Mouse (Mus musculus) monocyte, adult 2 months (primary cell): ENCODE data around the gene Rpl12.

Experiments used
- DNase-seq, 2 experiments: peaks; one replicate each; pipeline ENCODE4 v3.0.0; 2022; ENCODE audit warnings: low spot score in 2 of 2, low read depth in 1 of 2

Gene Rpl12

DNA sequence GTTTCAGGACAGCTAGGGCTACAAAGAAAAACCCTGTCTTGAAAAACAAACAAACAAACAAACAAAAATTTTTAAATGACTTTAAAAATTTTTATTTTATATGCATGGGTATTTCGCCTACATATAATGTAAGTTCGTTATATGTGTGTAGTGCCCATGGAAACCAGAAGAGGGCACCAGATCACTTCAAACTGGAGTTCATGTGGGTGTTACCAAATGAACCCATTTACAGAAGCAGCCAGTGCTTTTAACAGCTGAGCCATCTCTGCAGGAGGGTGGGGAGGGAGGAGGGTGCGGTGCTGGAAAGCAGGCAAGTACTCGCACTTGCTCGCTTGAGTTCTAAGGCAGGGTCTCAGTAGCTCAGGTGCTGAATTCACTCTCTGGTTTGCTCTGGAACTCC, 21.9 kb upstream of the Rpl12 start:
- DNase-seq: peak in 1 of 2 experiments; percentile 37

DNA sequence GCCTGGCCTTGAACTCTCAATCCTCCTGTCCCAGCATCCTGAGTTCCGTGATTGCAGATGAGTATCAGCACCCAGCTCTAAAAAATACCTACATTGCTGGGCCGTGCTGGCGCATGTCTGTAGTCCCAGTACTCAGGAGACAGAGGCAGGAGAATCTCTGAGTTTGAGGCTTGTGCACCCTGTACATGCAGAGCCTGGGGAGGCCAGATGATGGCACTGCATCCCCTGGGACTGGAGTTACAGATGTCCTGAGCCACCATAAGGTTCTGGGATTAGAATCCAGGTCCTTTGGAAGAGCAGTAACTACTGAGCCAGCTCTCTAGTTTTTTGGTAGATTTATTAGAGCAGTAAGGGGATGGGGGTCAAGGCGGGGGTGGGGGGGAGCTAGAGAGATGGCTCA, 20.9 kb upstream of the Rpl12 start:
- no peak for DNase-seq

DNA sequence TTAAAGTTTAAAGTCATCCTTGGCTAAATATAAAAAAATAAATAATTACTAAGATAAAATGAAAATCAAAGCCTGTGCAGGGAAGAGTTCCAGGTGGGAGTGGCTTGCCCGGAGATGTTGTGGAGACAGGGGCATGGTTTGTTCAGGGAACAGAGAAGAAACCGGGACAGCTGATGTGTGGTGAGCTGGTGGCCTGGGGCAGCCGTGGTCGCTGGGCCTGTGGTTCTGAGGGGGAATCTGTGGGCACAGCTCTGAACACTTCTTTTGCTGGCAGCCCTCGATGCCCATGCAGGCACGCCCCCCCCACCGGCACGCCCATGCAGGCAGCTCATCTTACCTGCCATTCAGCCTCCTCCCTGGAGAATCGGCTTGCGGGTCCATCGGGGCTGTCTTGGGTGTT, 13.9 kb upstream of the Rpl12 start:
- DNase-seq: no peak

DNA sequence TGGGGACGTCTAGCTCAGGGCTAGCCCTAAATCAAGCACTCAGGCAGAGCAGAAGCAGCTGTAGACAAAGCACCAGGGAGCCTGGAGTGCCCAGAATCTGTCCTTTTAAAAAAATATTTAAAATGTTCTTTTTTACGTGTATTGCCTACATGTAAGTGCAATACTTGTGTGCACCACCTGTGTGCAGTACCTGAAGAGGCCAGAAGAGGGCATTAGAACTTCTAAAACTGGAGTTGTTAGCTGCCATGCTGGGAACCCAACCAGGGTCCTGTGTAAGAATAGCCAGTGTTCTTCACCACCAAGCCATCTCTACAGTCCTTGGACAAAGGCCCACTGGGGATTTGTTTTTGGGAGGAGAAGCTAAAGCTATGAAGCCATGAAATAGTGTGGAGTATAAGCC, 6.8 kb upstream of the Rpl12 start:
- no peak for DNase-seq

DNA sequence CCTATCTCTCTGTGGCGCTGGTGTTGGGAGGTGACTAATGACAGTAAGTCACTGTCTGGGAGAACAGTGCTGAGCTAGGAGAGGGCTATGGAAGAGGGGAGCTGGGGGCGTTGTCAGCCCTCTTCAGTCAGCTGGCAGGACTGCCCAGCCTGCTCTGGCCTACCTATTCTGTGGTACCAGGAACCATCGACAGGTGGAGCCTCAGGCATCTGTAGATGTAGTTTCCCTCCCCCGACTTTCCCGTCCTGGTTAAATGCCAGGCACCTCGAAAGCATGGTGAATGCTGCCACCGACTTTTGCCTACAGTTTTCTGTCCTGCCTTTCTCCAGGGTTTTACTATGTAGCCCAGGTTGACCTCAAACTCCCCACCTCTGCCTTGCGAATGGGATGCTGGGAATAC, 4.0 kb upstream of the Rpl12 start:
- no peak for DNase-seq

DNA sequence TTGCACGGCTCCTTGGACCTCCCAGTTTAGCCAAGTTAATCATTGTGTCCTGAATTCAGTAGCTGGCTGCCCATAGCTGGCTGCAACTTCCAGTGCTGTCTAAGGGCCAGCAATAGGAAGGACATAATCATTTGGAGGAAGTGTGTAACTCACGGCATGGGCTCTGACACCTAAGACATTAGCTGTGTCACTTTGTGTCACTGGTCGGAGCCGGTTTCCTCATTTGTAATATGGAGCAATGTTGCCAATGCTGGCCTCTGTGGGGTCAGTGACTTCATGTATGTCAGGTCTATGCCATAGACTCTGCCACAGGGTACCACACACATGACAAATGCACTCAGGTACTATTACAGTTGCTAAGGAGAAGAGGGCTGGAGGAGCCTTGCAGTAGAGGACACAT, 1.1 kb upstream of the Rpl12 start:
- DNase-seq: no peak

DNA sequence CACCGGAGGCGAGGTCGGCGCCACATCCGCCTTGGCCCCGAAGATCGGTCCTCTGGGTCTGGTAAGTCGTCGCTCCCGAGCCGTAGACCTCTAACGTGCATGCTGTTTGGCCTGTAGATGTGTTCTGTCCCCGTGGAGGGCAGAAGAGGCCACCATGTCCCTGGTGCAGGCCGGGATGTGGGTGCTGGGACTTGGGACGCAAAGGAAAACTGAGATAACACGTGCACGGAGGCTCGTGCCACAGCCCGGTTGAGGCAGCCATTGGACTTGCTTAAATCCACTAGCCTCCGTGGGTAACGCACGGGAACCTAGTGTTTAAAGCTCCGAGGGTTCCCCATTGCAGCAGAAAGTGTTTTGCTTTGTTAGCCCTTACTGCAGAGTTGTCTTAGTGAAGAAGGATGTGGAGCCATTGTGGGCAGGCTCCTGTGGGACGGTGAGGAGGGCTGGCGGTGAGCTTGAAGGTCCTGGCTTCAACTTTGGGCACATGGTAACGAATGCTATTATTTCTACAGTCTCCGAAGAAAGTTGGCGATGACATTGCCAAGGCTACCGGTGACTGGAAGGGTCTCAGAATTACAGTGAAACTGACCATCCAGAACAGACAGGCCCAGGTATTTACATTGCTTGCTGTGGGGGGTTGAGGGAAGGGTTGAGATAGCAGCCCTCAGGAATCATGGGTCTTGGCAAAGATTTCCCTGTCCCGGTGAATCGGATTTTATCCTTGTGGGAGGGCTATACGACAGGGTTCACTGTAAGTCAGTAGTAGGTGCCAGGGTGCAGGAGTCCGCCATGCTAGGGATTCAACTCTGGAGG, 909 bp downstream of the Rpl12 start:
- no peak for DNase-seq

DNA sequence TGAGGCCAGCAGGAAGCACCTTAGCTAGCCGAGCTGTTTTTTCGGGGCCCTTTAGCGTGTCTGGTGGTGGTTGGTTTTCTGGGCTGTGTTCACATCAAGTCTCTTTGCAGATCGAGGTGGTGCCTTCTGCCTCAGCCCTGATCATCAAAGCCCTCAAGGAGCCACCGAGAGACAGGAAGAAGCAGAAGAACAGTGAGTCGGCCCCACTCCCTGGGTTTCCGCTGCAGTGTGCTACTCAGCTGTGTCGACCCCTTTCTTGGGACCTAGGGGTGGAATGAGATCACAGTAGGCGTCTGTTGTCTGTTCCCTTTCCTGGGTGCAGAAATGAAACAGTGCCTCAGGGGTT, 1.5 kb downstream of the Rpl12 start:
- no peak for DNase-seq

DNA sequence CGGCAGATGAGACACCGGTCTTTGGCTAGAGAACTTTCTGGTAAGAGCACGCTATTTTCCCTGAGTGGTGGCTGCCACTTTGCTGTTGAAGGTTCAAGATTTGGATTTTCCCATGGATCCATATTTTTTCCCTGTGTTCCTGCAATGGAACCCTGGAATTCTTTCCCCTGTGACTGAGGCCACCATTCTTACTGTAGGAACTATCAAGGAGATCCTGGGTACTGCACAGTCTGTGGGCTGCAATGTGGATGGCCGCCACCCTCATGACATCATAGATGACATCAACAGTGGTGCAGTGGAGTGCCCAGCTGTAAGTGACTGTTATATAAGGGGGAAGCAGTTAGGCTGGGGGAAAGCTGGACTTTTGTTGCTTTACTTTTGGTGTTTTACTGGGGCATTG, 2.2 kb downstream of the Rpl12 start:
- no peak for DNase-seq

DNA sequence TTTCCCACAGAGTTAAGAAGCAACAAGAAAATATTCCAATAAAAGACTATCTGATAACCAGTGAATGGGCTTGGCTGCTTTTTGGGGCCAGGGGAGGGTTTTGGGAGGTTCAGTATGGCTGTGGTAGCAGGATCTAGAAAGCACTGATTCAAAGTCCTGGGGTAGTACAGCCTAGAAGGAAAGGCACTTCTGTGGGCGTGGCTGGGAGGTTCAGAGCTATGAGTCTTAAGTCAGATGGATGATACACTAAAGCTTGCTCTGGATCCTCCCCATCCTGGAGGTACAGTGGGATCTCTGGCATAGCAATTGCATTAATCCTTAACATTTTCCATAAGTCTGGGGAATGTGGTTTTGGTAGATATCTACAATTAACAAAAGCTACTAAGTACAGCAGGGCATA, 2.6 kb downstream of the Rpl12 start:
- no peak for DNase-seq

DNA sequence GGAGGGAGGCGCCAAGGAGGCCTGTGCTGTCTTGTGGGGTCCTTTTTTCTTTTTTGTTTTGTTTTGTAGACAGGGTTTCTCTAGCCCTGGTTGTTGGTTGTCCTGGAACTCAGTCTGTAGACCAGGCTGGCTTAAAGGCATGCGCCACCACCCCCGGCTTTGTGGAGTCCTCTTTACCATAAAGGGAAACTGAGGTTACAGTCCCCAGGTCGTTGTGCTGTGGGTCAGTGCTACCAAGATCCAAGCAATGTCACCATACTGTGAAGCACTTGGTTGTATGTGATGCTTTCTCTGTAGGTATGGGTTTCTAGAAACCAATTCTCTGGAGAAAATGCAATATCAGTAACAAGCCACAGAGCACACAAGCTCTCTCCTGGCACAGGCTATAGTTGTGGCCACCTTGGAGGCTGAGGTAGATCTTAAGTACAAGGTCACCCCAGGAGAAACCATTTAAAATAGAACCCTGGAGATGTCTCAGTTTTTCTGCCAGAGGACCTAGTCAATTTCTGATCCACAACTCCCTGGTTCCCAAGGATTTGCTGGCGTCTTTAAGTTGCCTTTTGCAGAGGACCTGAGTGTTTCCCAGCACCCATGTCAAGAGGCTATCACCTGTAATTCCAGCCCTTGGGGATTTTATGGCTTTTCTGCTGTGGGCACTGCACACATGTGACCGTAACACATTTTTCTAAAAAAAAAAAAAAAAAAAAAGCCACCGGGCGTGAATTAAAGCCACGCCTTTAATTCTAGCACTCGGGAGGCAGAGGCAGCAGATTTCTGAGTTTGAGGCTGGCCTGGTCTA, 3.5 kb downstream of the Rpl12 start:
- no peak for DNase-seq

DNA sequence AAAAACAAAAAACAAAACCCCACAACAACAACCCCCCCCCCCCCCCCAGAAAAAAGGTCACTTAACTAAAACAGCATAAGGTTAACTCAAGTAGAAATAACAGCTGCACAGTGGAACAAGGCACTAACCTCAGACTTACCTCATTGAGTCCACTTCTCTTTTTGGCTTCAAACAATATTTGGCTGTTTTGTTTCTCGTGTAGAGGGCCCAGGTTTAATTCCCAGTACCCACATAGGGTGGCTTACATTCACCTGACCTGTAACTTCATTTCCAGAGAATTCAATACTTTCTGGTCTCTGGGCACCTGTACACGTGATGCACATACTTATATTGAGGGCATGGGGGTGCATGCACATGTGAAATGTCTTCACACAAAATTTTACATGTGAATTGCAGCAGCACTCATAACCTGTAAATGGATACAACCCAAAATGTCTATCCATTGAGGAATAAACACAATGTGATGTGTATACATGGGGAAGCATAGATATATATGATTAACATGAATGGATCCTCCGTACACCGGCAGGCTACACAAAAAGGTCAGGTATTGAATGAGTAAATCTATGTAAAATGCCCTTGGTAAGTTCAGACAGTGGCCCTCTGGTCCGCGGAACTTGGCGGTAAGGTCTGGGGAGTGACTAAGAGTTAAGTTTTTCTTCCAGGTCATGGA, 4.3 kb downstream of the Rpl12 start:
- DNase-seq: no peak

DNA sequence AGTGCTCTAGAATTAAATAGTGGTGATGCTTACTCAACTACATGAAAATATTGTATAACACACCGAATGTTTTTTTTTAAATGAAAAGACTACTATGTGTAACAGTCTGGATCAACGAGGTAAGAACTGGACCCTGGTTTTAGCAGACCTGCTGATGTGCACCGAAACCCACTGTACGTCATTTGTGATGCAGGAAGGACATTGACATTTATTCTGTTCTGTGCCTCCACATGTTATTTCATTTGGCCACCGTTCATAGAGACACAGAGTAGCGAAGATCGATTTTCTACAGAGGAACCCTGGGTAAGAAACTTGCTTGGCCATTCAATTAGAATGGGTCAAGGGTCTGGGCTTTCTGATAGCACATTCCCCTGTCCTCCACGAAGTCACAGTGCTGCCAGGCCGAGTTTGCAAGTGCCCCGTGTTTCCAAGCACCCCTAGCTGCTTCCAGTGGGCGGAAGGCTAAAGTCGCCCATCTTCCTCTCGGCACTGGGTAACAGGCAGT, 4.9 kb downstream of the Rpl12 start:
- DNase-seq: no peak

DNA sequence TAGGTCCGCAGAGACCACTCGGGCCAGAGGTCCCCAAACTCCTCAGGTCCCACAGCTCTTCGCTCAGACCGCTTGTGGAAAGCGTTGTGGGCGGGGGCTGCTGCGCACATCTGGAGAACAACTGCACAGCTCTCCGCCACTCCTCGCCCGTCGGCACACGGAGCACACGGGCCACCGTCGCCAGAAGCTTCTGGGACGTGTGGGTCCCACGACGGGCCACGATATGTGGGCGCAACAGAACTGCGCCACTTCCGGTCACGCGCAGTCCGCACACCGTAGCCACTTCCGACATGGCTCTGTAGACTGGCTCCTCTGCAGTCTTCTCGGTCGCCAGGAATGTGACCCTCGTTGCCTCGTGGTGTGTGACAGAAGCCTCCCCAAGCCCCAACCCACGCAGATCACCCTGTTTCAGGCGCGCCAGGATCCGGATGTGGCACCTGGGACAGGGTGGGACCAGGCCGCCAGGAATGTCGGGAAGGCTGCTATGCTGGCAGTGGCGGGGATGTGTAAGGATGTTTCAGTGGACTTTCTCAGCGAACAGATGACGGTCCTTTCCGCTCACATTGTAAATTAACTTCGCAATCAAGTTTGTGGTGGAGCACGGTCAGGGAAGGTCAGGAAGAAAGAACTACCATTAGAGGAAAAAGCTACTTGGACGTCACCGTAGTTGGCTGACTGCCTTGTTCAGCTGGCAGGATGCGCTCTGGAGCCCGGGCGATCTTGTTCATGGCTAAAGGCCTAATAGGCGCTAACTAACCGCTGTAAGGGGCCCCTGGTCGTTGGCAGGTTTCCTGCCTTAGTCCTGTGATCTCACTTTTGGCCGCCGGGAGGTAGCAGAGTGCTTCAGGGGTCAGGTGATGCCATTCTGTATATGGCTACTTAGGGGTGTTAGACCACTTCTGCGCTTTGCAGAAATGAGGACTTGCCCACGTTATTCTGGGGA, 5.6 kb downstream of the Rpl12 start:
- DNase-seq: peak; percentile 67 to 80

DNA sequence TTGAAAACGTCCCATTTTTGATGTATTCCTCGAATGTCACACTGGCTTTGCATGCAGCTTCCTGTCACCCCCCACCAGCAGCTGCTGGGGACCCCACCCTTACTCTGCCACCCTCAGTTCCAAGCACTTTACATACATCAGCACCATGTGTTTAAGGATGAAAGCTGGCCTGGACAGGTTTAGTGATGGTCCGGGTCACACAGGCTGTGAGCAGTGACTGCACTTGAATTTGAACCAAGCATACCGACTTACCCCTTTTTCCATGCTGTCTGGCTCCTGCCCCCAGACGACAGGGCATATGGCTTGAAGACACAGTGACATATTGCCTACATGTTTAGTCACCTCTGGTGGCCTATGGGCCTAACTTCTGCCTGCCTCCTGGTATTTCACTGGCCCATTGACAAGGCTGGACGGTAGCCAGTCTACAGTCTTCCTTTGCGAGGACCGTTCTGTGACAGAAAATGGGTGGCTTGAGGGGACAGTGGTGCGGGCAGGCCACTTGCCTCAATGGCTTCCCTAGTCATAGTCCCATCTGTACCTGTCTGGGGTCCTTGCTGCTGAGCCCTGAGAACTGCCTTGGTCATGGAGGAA, 6.8 kb downstream of the Rpl12 start:
- no peak for DNase-seq

DNA sequence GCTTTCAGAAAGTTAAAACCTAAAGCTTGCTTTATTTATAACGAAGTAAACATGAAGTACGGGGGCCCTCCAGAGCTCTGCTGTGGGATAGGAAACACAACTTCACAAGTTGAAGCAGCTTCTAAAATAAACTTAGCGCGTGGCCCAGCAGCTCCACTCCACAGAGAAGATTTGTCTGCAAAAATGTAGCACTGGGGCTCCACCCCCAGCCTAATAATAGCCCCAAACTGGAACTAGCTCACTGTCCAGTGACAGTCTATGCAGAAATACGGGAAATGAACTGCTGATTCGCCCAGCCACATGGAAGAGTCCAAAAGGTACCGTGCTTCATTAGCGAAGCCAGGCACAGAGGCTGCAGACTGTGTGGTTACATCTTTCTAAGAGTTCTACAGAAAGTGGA, 8.0 kb downstream of the Rpl12 start:
- no peak for DNase-seq

DNA sequence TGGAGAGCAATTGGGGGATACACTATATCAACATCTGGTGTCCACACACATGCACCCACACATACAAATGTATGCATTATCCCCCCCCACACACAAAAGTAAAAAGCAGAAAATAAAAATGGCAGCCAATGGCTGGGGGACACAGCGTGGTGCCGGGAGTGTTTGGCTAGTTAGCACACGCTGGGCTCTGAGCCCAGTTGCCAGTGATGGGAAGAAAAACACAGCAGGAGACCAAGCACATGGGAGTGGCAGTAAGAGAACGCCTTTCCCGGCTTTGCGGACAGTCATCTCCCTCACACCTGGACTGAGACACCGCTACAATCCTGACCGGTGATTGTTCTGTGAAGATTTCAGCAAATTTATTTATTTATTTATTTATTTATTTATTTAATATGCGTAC, 9.9 kb downstream of the Rpl12 start:
- DNase-seq: no peak

DNA sequence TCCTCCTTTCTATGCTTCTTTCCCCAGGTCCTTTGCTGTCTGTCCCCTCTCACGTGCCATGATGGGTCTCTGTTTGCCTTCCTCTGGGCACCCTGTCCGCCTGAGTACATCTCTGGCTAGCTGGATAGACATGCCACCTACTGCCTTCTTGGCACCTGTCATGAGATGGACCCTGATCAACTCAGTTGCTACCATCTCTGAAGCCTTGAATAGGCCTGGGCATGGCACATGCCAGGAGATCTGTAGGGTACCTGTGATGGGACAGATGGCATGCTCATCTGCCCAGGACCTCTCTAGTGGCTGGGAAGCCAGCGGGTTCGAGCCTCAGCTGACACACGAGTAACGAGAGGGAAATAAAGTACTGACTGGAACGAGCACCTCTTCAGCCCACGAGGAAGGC, 12.9 kb downstream of the Rpl12 start:
- DNase-seq: no peak

DNA sequence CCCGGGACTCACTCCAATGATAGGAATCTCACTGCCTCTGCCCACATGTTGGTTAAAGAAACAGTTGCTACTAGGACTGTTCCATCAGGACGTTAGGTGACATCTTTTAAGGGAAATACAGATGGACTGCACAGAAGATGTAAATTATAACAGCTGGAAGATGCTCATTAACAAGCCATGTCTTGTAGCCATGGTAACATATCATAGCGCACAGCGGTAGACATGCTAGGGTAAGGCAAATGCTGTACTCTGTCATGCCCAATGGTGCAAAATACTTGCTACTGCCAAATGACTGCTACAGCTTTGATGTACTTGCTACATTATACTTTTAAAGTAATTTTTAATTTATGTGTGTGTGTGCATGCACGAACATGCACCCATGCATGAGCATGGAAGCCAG, 15.8 kb downstream of the Rpl12 start:
- DNase-seq: no peak

DNA sequence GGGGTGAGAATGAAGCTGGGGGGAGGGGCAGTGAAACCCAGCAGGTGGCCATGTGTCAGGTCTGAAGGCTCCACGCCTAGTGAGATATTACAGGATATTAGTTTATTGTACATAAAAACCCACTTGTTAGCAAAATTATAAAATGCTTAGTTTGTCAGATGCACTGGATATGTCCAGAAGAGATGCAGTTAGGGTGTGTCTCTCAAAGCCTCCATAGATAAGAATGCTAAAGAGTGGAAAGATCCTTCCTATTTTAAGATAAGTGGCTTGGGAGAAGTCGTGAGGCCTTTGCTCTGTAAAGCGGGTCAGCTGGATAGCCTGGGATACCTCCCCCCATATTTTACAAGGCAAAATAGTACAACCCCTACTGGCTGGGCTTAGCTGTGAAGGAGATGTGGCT, 17.3 kb downstream of the Rpl12 start:
- DNase-seq: no peak

DNA sequence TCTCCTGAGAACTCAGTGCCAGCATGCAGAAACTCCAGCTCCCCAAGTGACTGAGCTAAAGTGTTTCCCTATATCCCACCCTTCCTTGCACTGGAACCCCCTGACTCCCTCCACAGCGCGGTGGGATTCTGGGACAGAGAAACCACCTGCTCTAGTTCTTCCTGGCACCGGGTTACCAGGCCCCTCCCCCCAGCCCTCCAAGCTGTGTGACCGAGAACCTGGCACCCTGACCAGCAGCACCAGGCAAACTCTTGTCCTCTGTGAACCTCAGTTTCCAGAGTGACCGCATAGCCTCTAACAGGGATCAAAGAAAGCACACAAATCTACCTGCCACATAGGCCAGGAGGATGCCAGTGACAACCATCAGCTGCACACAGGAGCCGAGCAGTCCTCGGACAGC, 18.3 kb downstream of the Rpl12 start:
- DNase-seq: no peak
